Mouse (Mus musculus): ENCODE measurements at regions not wholly inside any gene's neighbourhood (a gene's known extent, or its start where the extent isn't known, plus 50 kb on each side); places are given as distances from the start of the nearest gene placed in this dataset.

GRCm38 (mm10) chr2:79076115-79076514, 179.1 kb upstream of the Itga4 start:
- TF ChIP-seq CTCF (IDR thresholded peaks at IDR 0.05; ENCODE audit: low read depth, low read length) (no peak), POLR2A (IDR thresholded peaks at IDR 0.05; ENCODE audit: borderline replicate concordance, low read depth, low read length) (no peak)
